Mouse (Mus musculus) lung, adult 2 months (tissue): ENCODE results near the gene Zfp385c.

Experiments
- CTCF ChIP-seq: fragments of 200-500 bp; IDR thresholded peaks from 2 replicates; pipeline ENCODE4 v1.5.1; 2011; ENCODE audit warnings: mild to moderate bottlenecking, low read length, control low read depth; ENCODE audit not compliant: insufficient read depth
- POLR2A ChIP-seq: fragments of 200-500 bp; IDR thresholded peaks from 2 replicates; pipeline ENCODE4 v1.6.1; 2011; ENCODE audit warnings: low read depth, mild to moderate bottlenecking, control low read depth, low read length, borderline replicate concordance; ENCODE audit errors: extremely low read depth

- TF ChIP-seq POLR2A: no peak
- no peak for TF ChIP-seq CTCF
These were observed 109.4 kb downstream of the Zfp385c start for GRCm38 (mm10) chr11:100582836-100583235.
